Mouse (Mus musculus): ENCODE results near the gene Zbtb12.
"Not testable (repeated sequence)": the region's sequence is repeated elsewhere in the genome, so short reads cannot be mapped to it uniquely, and the experiment has no call there.

The Zbtb12 gene

GRCm38 (mm10) chr17:34879336-34879879, at the start of gene Zbtb12:
Zbtb12 (plus strand) TSS chr17:34879483.
- no peak for DNase-seq

GRCm38 (mm10) chr17:34830776-34831175, 48.5 kb upstream of the Zbtb12 start:
- DNase-seq, result not testable (repeated sequence)

GRCm38 (mm10) chr17:34836155-34836855, 43.0 kb upstream of the Zbtb12 start:
- DNase-seq, result no peak

- DNase-seq, result peak; percentile 96
Measured at GRCm38 (mm10) chr17:34836856-34837221, 42.4 kb upstream of the Zbtb12 start, which contains the start of the genes Stk19 and Dxo. Stk19 (minus strand) TSS chr17:34836945. Dxo (plus strand) TSS chr17:34837019.

GRCm38 (mm10) chr17:34837464-34838324, 41.6 kb upstream of the Zbtb12 start:
- DNase-seq, result no peak

- DNase-seq, result no peak
Measured at GRCm38 (mm10) chr17:34838785-34839184, 40.5 kb upstream of the Zbtb12 start.

GRCm38 (mm10) chr17:34840736-34841307, 38.5 kb upstream of the Zbtb12 start:
- no peak for DNase-seq

- no peak for DNase-seq
Measured at GRCm38 (mm10) chr17:34844884-34845283, 34.4 kb upstream of the Zbtb12 start.

- no peak for DNase-seq
Measured at GRCm38 (mm10) chr17:34847192-34847591, 32.1 kb upstream of the Zbtb12 start.

GRCm38 (mm10) chr17:34847615-34848014, 31.7 kb upstream of the Zbtb12 start:
- DNase-seq, result no peak

GRCm38 (mm10) chr17:34849722-34850516, 29.4 kb upstream of the Zbtb12 start, which contains the start of the genes Skiv2l and Nelfe:
Skiv2l (minus strand) TSS chr17:34850210.
Nelfe (plus strand) TSS chr17:34850391.
- DNase-seq, result peak; percentile 98

GRCm38 (mm10) chr17:34850517-34851125, 28.7 kb upstream of the Zbtb12 start:
- DNase-seq, result no peak

GRCm38 (mm10) chr17:34853511-34853910, 25.8 kb upstream of the Zbtb12 start:
- no peak for DNase-seq

GRCm38 (mm10) chr17:34854761-34855160, 24.5 kb upstream of the Zbtb12 start:
- DNase-seq, result no peak

- DNase-seq, result peak; percentile 62
Measured at GRCm38 (mm10) chr17:34855825-34856224, 23.5 kb upstream of the Zbtb12 start.

- no peak for DNase-seq
Measured at GRCm38 (mm10) chr17:34858670-34859069, 20.6 kb upstream of the Zbtb12 start.

GRCm38 (mm10) chr17:34860514-34860913, 18.8 kb upstream of the Zbtb12 start:
- no peak for DNase-seq

- DNase-seq, result peak; percentile 88
Measured at GRCm38 (mm10) chr17:34861704-34862415, 17.4 kb upstream of the Zbtb12 start.

- peak; percentile 93 for DNase-seq
Measured at GRCm38 (mm10) chr17:34862416-34863081, 16.7 kb upstream of the Zbtb12 start, which contains the start of gene Cfb. Cfb (minus strand) TSS chr17:34862518.

GRCm38 (mm10) chr17:34865981-34866380, 13.3 kb upstream of the Zbtb12 start:
- no peak for DNase-seq
